Mouse (Mus musculus) R1 (cell line): ENCODE results near the gene Prkn.

Experiments used
- DNase-seq: peaks from one replicate; pipeline ENCODE4 v3.0.0-alpha.2; 2018; ENCODE audit warnings: low read depth, low spot score

The Prkn gene

DNA sequence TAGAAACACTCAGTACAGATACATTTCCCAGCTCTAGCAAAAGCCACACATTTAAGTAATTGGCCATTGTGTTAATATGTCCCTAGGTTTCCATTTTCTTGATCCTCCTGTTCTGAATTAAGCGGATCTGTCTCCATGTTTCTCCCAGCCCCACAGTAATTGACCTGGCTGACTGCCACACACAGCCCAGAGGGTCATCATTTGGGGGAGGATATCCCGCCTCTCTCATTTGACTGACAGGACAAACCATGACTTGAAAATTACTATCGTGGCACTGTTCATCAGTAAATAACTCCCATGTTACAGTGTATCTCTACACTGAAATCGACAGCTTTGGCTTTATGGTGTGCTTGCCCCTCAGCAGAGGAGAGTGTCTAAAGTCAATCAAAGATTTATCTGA is 146.9 kb downstream of the Prkn start:
- DNase-seq = no peak

GRCm38 (mm10) chr17:10997291-10997690 is 157.1 kb downstream of the Prkn start:
- DNase-seq = no peak

DNA sequence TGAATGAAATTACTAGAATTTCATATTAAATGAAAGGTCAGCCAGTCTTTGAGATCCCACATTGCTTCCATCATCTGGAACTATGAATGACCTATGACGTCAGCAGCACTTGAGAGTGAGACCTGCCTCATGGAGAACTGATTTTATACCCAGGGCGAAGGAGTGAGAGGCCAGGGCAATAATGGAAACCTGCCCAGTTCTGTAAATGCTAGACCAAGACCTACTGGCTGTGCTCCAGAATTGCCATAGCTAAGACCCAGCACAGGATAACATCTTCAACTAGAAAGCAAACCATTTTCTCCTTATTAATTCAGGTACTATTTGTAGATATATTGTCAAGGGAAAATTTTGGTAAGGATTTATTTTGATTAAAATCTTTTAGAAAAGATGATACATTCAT is 183.2 kb downstream of the Prkn start:
- DNase-seq = no peak

DNA sequence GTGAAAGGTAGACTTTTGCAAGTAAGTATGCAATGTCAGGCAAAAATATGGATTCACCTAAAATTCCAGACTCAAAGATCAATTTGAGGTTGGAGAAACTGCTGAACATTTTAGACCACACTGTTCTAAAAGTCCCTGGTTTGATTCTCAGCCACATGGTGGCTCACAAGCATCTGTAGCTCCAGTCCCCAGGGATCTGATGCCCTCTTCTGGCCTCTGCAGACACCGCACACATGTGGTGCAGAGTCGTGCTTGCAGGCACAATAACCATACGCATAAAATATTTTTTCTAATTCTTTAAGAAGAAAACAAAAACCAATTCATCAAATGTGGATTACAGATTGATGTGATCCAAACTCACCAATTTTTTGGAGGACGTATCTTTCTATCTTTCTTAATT is 189.2 kb downstream of the Prkn start:
- DNase-seq = peak; percentile 55

DNA sequence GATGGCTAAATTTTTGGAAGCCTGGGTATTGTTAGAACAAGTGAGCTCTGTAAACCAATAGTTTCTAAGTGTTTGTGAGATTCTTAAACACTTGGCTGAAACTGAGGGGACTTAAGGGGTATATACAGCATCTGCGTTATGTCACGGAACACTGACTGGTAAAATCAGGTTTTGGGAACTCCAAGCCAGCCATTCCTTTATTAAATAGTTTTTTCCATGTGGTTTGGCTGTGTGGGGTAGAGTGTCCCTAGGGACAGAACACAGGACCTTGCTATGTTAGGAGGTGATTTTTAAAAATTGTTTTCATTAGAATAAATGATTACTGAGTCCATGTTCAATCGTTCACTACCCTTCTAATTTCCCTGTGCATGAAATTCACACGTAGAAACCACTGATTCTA is 190.8 kb downstream of the Prkn start:
- DNase-seq = no peak

- no peak for DNase-seq
Observed at GRCm38 (mm10) chr17:11032366-11032765, 192.2 kb downstream of the Prkn start.

- no peak for DNase-seq
Observed at GRCm38 (mm10) chr17:11033594-11033993, 193.4 kb downstream of the Prkn start.

DNA sequence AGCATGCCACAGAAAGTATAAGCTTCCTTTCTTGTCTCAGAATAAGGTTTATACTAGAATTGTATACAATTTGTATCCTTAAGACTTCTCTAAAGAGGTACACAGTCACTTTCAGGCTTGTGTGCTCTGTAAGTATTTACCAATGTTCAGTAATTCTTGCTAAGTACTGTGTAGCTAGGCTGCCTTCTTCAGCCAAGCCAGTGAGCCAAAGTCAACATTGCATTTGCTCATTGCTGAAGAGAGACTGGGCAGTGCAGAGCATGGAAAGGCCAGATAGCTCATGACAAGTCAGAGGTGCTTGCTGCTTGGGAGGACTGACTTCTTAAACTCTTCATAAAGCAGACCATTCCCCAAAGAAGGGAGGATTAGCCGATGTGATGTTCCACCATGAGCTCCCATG is 198.1 kb downstream of the Prkn start:
- DNase-seq = no peak

DNA sequence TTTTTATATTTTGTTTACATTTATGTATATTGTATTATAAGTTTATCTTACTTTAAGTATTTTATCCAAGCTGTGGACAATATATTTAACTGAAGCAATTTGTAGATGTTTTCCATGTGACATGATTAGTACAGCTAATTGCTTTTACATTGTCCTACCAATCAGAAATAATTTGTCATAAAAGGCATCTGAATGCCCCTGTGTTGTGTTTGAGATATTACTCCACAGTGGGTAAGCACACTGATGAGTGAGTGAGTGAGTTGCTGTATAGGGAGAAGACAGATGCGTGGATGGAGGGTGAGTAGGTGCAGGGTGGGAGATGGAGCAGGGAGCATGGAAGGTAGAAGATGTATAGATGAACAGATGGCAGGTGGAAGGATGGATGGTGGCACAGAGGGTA is 218.8 kb downstream of the Prkn start:
- no peak for DNase-seq

DNA sequence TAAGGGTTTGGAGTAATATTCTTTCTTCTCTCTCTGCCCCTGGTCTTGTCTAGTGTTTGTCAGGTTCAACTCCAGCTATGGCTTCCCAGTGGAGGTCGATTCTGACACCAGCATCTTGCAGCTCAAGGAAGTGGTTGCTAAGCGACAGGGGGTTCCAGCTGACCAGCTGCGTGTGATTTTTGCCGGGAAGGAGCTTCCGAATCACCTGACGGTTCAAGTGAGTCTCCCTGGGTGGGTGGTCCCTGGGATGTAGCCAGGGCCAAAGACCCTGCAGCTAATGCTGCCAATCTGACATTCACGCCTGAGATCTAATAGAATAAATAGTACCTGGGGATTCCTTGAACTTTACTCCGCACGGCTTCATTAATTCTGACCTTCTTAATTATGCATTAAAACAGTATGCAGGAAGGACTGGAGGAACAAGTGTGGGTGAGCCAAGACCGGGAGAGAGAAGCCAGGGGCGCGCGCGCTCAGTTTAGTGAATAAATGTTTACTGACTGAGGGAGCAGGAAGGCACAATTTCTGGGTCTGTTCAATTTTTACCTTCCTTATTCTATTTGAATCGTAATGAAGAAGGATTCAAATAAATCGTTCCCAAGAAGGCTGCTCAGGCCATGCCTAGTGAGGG is 227.0 kb downstream of the Prkn start:
- peak; percentile 79 for DNase-seq

- peak; percentile 79 for DNase-seq
Observed at GRCm38 (mm10) chr17:11067704-11068475, 227.7 kb downstream of the Prkn start.

- no peak for DNase-seq
Observed at GRCm38 (mm10) chr17:11070996-11071395, 230.8 kb downstream of the Prkn start.

DNA sequence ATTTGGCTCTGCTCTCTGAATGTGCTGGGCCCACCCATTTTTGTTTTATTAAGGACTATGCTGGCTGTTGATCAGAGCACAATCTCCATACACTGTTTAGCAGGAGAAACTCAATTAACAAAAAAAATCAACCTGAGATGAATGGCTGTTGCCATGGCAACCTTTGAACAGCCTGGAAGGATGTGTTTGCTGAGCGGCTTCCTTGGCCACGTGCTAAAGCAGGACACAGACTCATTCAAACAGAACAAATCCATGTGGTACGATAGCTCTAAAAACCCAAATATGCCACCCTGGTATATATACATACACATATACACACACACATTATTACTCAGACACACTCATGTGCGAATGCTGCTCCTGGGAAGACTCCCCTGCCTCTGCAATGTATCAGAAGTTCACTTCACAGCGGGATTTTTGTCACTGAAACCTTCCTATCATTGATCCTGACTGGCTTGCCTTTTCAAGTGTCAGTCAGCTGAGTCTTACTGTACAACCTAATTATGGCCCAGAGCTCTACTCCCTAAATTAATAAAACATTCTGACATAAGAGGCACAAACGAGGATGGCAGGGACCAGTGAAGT is 236.2 kb downstream of the Prkn start:
- DNase-seq = peak; percentile 44

DNA sequence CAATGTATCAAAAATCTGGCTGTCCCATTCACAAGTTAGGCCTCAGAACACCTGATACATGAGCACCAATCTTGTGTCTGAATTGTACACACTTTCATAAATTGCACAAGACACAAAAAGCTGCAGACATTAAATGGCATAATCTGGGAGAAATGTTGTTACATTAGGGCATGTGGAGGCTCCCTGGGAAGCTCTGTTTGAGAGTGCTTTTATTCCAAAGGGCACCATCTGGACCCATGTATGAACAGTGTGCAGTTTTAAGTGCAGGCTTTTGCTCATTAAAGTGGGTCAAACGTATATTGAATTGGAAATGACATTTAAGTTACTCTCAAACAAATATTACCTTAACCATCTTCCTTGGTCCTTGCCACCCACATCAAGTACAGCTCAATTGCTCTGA is 246.3 kb downstream of the Prkn start:
- DNase-seq = no peak

- DNase-seq = no peak
Observed at GRCm38 (mm10) chr17:11087088-11087487, 246.9 kb downstream of the Prkn start.

DNA sequence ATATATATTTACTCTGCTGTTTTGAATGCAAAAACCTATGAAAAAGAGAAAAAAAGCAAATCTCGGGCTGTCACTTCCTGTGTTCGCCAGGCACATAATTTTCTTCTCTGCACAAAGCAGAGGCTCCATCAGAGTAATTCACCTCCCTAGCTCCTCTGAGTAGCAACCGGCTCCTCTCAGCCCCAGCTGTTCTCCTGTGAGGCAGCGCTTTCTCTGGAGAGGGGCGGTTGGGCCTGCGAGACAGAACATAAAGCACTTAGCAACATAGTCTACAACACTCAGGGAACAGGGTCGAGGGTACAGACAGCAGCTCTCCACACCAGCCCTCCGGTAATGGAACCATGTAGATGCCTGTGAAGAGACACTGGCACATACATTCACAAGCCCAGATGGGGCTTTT is 247.6 kb downstream of the Prkn start:
- no peak for DNase-seq

DNA sequence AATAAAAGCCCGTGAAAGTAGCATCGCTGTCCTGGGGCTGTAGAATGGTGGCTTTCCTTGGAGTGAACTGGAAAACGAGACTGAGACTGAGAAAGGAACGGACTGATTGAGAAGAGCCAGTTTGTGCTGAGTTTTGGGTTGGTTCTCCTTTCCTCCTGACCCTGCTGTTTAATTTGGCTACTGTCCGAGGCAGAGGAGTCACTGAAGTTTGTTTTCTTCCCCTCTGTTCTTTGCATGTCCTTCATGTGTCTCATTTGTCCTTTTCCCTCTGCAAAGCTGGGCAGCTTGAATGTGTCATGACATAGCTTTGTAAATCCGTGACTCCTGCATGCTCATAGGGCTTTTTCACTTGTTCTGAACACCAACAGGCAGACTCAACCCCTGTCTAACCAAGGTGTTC is 249.2 kb downstream of the Prkn start:
- DNase-seq = no peak

- peak; percentile 85 for DNase-seq
Observed at GRCm38 (mm10) chr17:11092900-11093299, 252.7 kb downstream of the Prkn start.

GRCm38 (mm10) chr17:11093321-11093720 is 253.1 kb downstream of the Prkn start:
- no peak for DNase-seq

GRCm38 (mm10) chr17:11107007-11107406 is 266.8 kb downstream of the Prkn start:
- no peak for DNase-seq

- DNase-seq = no peak
Observed at GRCm38 (mm10) chr17:11107916-11108315, 267.7 kb downstream of the Prkn start.

GRCm38 (mm10) chr17:11117508-11117907 is 277.3 kb downstream of the Prkn start:
- no peak for DNase-seq

- DNase-seq = no peak
Observed at GRCm38 (mm10) chr17:11124048-11124447, 283.9 kb downstream of the Prkn start.
